Mouse (Mus musculus) embryonic fibroblast, embryonic 13.5 days (primary cell): ENCODE measurements around the gene Arfrp1.

Experiments
- CTCF ChIP-seq: IDR thresholded peaks from 2 replicates; pipeline ENCODE4 v1.5.1; 2011; ENCODE audit warnings: mild to moderate bottlenecking, control low read depth, low read length, moderate library complexity, borderline replicate concordance; ENCODE audit not compliant: insufficient read depth
- POLR2A ChIP-seq: IDR thresholded peaks from 2 replicates; pipeline ENCODE4 v1.6.1; 2011; ENCODE audit warnings: low read depth, mild to moderate bottlenecking, control low read depth, low read length, moderate library complexity

- TF ChIP-seq POLR2A (no peak), CTCF (no peak)
Measured at GRCm38 (mm10) chr2:181409643-181410042, 44.4 kb upstream of the Arfrp1 start.
